Comparison of ENCODE assay signal across 14 mouse cellular contexts in the genomic region with DNA sequence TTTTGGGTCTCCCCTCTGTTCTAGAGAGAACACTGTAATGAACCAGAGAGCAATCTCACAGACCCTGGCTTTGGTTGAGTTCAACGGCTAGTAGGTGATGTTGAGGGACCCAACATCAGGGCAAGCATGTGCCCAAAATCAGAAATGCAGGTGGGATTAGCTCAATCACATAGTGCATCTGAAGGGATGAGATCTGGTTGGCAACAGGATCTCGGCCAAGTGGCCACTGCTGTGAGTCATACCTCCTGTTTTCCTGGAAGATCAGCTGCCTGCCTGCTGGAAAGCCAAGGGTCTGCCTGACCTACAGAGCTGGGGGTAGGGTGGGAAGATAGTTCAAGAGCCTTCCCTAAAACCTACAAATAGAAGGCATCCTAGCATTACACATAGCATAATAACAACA.
"Had no signal": no experiment of that assay in that cellular context is flagged by ENCODE, and none has a peak within 500 bp of the region (broad histone marks: within the 10 kb centered on the region; RNA-seq: fewer than 3 reads in every experiment).

No protein-coding gene starts in this region.

- DNase-seq: liver, postnatal 0 days; lung, adult 2 months; lung, postnatal 14 days; lung, postnatal 36 days; midbrain, embryonic 14.5 days; right cerebral cortex, adult 18-20 months; right cerebral cortex, postnatal 25 days; right cerebral cortex, postnatal 4 days; spleen, adult 18-20 months; thymus, adult 2 months; thymus, postnatal 25 days; thymus, postnatal 4 days had no signal

- ATAC-seq: liver, postnatal 0 days; lung, postnatal 0 days; midbrain, embryonic 16.5 days had no signal
